Mouse (Mus musculus) liver, embryonic 14.5 days (tissue): ENCODE measurements around the gene Zfp655.

ENCODE experiments used
- CTCF ChIP-seq: IDR thresholded peaks from 2 replicates; pipeline ENCODE4 v1.5.1; 2016; ENCODE audit warnings: antibody characterized with exemption, low read depth, control low read depth
- EP300 ChIP-seq: IDR thresholded peaks from 2 replicates; pipeline ENCODE4 v1.6.1; 2016; ENCODE audit warnings: antibody characterized with exemption, low read depth

DNA sequence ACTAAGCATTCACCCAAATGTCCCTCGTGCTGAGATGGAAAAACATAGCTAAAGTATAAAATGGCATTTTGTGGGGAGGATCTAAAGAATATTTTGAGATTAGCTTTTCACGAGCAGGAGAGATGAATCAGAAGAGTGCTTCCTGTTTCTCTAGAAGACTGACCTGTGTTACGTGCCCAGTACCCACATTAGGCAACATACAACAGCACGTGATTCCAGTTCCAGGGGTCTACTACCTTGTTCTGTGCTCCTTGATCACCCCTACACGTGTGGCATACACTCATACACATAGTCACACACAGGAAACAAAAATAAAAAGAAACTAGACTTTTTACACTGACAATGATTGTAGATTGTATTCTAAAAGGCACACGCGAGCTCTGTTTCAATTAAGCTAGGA, 31.1 kb upstream of the Zfp655 start:
- TF ChIP-seq CTCF (no peak), EP300 (no peak)
